Mouse (Mus musculus) myocyte (in vitro differentiated cells): ENCODE data around the gene Uvrag.

Experiments used
- CEBPB ChIP-seq: IDR thresholded peaks from 2 replicates; pipeline ENCODE4 v1.6.1; 2011; ENCODE audit warnings: mild to moderate bottlenecking, moderate library complexity; ENCODE audit not compliant: poor library complexity, insufficient read depth, severe bottlenecking
- E2F4 ChIP-seq: IDR thresholded peaks from one replicate; pipeline ENCODE4 v1.6.1; 2011; ENCODE audit warnings: mild to moderate bottlenecking, control low read depth, moderate library complexity; ENCODE audit not compliant: insufficient read depth
- MAX ChIP-seq: IDR thresholded peaks from one replicate; pipeline ENCODE4 v1.6.1; 2011; ENCODE audit warnings: low read depth, mild to moderate bottlenecking, control low read depth
- MYOD1 ChIP-seq, 3 experiments: IDR thresholded peaks; one replicate each; pipeline ENCODE4 v1.6.1; 2011; ENCODE audit warnings: control low read depth in 2 of 3, low read depth in 2 of 3, mild to moderate bottlenecking in 2 of 3, moderate library complexity in 1 of 3; ENCODE audit not compliant: insufficient read length in 2 of 3, control insufficient read depth in 1 of 3
- MYOG ChIP-seq, 3 experiments: IDR thresholded peaks; one replicate each; pipeline ENCODE4 v1.6.1; 2011; ENCODE audit warnings: control low read depth in 2 of 3, low read depth in 2 of 3, mild to moderate bottlenecking in 2 of 3; ENCODE audit not compliant: insufficient read length in 2 of 3, control insufficient read depth in 1 of 3, insufficient read depth in 1 of 3
- POLR2A ChIP-seq: IDR thresholded peaks from one replicate; pipeline ENCODE4 v1.6.1; 2011; ENCODE audit warnings: low read depth, mild to moderate bottlenecking, control low read depth, moderate library complexity; ENCODE audit not compliant: insufficient read length
- POLR2AphosphoS2 ChIP-seq: IDR thresholded peaks from one replicate; pipeline ENCODE4 v1.6.1; 2011; ENCODE audit warnings: low read depth, control low read depth; ENCODE audit not compliant: insufficient read length
- REST ChIP-seq: IDR thresholded peaks from one replicate; pipeline ENCODE4 v1.6.1; 2011; ENCODE audit warnings: mild to moderate bottlenecking, control low read depth, moderate library complexity; ENCODE audit not compliant: insufficient read depth, insufficient read length
- SRF ChIP-seq: IDR thresholded peaks from one replicate; pipeline ENCODE4 v1.6.1; 2011; ENCODE audit warnings: low read depth; ENCODE audit not compliant: control insufficient read depth, insufficient read length
- TCF12 ChIP-seq: IDR thresholded peaks from one replicate; pipeline ENCODE4 v1.6.1; 2011; ENCODE audit warnings: mild to moderate bottlenecking, control low read depth; ENCODE audit not compliant: poor library complexity, insufficient read depth, severe bottlenecking
- TCF3 ChIP-seq: IDR thresholded peaks from one replicate; pipeline ENCODE4 v1.6.1; 2011; ENCODE audit warnings: low read depth, control low read depth; ENCODE audit not compliant: insufficient read length
- USF1 ChIP-seq: IDR thresholded peaks from one replicate; pipeline ENCODE4 v1.6.1; 2011; ENCODE audit warnings: low read depth, mild to moderate bottlenecking, control low read depth, moderate library complexity

DNA sequence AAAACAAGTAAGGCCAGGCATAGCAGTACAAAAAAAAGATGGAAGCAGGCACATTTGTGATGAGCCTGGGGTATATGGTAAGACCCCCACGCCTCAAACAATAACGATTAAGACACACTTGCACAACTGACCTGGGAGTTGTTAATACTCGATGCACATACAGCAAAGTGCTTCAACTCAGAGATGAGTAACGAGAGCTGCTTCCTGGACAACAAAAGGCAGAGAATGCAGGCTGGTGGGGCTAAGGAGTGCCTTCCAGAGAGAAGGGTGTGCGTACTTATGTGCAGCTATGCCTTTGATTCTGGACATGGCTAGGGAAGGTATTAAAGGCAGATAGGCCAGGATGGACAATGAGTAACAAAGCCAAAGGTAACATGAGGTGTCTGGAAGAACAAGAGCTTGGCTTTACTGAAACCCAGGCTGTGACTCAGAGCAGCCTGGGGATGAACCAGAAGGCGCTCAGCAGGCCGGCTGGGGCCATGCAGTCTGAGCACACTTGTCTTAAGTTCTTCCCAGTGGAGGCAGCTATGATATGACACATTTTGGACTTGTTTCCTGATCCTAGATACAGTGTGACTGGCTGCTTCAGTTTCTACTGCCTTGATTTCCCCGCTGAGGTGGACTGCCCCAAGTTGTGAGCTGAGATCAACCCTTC, 172.1 kb downstream of the Uvrag start:
- TF ChIP-seq USF1 (no peak), POLR2A (no peak), TCF12 (no peak), CEBPB (no peak), E2F4 (no peak), REST (no peak), POLR2AphosphoS2 (no peak), MAX (no peak), MYOG (IDR thresholded peaks at IDR 0.05; ENCODE audit: control insufficient read depth in 1 of 3, insufficient read depth in 1 of 3, insufficient read length in 2 of 3, low read depth in 2 of 3) (no peak), TCF3 (no peak), MYOD1 (IDR thresholded peaks at IDR 0.05; ENCODE audit: control insufficient read depth in 1 of 3, insufficient read length in 2 of 3, low read depth in 2 of 3) (no peak), SRF (no peak)
